Mouse (Mus musculus) liver, adult 2 months (tissue): ENCODE results near the gene Hist1h1t.

Experiments used
- CTCF ChIP-seq: fragments of 200-500 bp; IDR thresholded peaks from 2 replicates; pipeline ENCODE4 v1.5.1; 2011; ENCODE audit warnings: low read depth, low read length, control low read depth
- POLR2A ChIP-seq: fragments of 200-500 bp; IDR thresholded peaks from 2 replicates; pipeline ENCODE4 v1.6.1; 2011; ENCODE audit warnings: low read length, control low read depth; ENCODE audit not compliant: insufficient read depth; ENCODE audit errors: extremely low read depth

DNA sequence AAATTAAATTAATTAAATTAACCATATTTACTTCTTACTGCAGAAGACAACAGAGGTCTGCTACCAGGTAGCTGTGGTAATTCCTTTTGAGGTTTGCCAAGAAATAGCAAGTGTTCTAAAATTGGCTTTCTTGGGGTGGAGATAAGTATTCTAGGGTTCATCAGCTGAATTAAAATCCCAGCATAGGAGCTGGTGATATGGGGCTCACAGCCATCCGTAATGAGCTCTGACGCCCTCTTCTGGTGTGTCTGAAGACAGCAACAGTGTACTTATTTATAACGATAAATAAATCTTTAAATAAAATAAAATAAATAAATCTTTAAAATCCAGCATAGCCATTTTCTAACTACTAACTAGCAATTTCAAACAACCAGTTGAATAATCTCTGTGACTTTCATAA is 4.2 kb downstream of the Hist1h1t start:
- TF ChIP-seq POLR2A (no peak), CTCF (no peak)
